Mouse (Mus musculus) heart, embryonic 14.5 days (tissue): ENCODE measurements around the gene Scgb3a1. TPM values are rescaled to one million over a fixed set of nuclear protein-coding genes. Genes with fewer than 3 reads are reported as not detected.

ENCODE experiments used
- ATAC-seq: fragments of 200-750 bp; cut with Nextera tagmentation; 2 replicates; pipeline ENCODE4 v1.8.0; 2017; ENCODE audit warnings: low read depth, moderate TSS enrichment; ENCODE audit not compliant: insufficient number of reproducible peaks, insufficient read depth, low FRiP score
- H3K27ac ChIP-seq, 2 experiments: fragments of 200-500 bp in 1 of 2; fragments of 300-500 bp in 1 of 2; sonication (generic) in 1 of 2; replicated peaks in 1 of 2; 2 replicates each; pipeline ENCODE4 v1.5.1; 2012 to 2014; ENCODE audit warnings: low read depth in 2 of 2, low read length in 2 of 2, control low read depth in 1 of 2, mild to moderate bottlenecking in 1 of 2, mixed read lengths in 1 of 2; ENCODE audit not compliant: control insufficient read depth in 1 of 2, insufficient read depth in 1 of 2
- H3K27me3 ChIP-seq: fragments of 300-500 bp; sonication (generic); 2 replicates; pipeline ENCODE4 v1.6.1; 2014; ENCODE audit warnings: mild to moderate bottlenecking, low read length, control low read depth; ENCODE audit not compliant: control insufficient read depth, insufficient read depth
- H3K36me3 ChIP-seq: fragments of 300-500 bp; sonication (generic); 2 replicates; pipeline ENCODE4 v1.6.1; 2014; ENCODE audit warnings: mild to moderate bottlenecking, control low read depth, low read length, mixed read lengths; ENCODE audit not compliant: control insufficient read depth, insufficient read depth
- H3K4me1 ChIP-seq, 2 experiments: fragments of 200-500 bp in 1 of 2; fragments of 300-500 bp in 1 of 2; sonication (generic) in 1 of 2; 2 replicates each; pipeline ENCODE4 v1.6.1; 2012 to 2014; ENCODE audit warnings: low read length in 2 of 2, control low read depth in 1 of 2, mixed read lengths in 1 of 2; ENCODE audit not compliant: control insufficient read depth in 2 of 2, insufficient read depth in 2 of 2
- H3K4me2 ChIP-seq: fragments of 300-500 bp; sonication (generic); 2 replicates; pipeline ENCODE4 v1.6.1; 2014; ENCODE audit warnings: mild to moderate bottlenecking, low read length
- H3K4me3 ChIP-seq, 2 experiments: fragments of 200-500 bp in 1 of 2; fragments of 300-500 bp in 1 of 2; sonication (generic) in 1 of 2; 2 replicates each; pipeline ENCODE4 v1.5.1; 2012 to 2014; ENCODE audit warnings: low read length in 2 of 2, mild to moderate bottlenecking in 2 of 2, control low read depth in 1 of 2, low read depth in 1 of 2, moderate library complexity in 1 of 2; ENCODE audit not compliant: control insufficient read depth in 1 of 2, insufficient read depth in 1 of 2
- H3K9ac ChIP-seq: fragments of 300-500 bp; sonication (generic); 2 replicates; pipeline ENCODE4 v1.6.1; 2014; ENCODE audit warnings: mild to moderate bottlenecking, low read length
- H3K9me3 ChIP-seq: fragments of 300-500 bp; sonication (generic); 2 replicates; pipeline ENCODE4 v1.6.1; 2016; ENCODE audit warnings: low read length, control low read depth; ENCODE audit not compliant: control insufficient read depth
- WGBS: fragments of 180-500 bp; shearing (Covaris S2); extraction: QIAGEN DNeasy Blood & Tissue Kit; methylation state at CpG from one replicate; pipeline ENCODE4 v1.1.7; 2014; 5-methylcytosine and 5-hydroxymethylcytosine counted together
- polyA plus RNA-seq: library from polyadenylated mRNA; unstranded; fragments of >200 nt; fragmentation: Nextera tagmentation; extraction: Ambion mirVana; gene quantifications from 2 replicates; pipeline ENCODE4 v1.2.1, GENCODE M21; 2014

The Scgb3a1 gene
- polyA plus RNA-seq, 1 experiment from 2014 or later, result 1.1 TPM

GRCm38 (mm10) chr11:49658791-49659469, 4.5 kb upstream of the Scgb3a1 start:
- Histone ChIP-seq H3K9me3 (no peaks in the 10 kb centered on the region), H3K4me1 (peaks cover 20 to 22% of the 10 kb centered on the region in 2 experiments), H3K4me2 (peak overlapping the region; percentile 0; the same call in 1 of the 2 replicates), H3K4me3 (no peak overlapping the region), H3K27me3 (no peaks in the 10 kb centered on the region), H3K36me3 (no peaks in the 10 kb centered on the region), H3K27ac (peak overlapping the region; percentile 66 to 91), H3K9ac (no peak overlapping the region)
- 18% methylated on average over 10 of the region's 10 CpGs for WGBS
- peak; percentile 73; the same call in 1 of the 2 replicates for ATAC-seq

DNA sequence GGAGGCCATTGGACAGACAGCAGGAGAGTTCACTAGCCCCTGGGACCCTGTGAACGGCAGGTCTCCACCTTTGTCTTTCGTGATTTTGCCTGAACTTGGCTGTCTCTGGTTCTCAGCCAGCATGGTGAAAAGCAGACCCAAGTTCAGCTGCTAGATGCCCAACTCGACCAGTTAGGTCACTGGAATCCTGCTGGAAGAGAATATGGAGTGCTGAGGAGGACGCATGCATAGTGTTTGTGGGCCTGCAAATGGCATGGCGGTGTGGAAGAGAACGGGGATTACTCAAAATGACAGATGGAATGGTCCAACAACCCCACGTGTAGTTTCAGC, 4.0 kb upstream of the Scgb3a1 start:
- no peak overlapping the region for H3K9ac ChIP-seq
- WGBS, result 65% methylated on average over 7 of the region's 7 CpGs
- peak overlapping the region; percentile 66 to 91 for H3K27ac ChIP-seq
- no peaks in the 10 kb centered on the region for H3K27me3 ChIP-seq
- H3K36me3 ChIP-seq, result no peaks in the 10 kb centered on the region
- no peak overlapping the region for H3K4me2 ChIP-seq
- peaks cover 20 to 22% of the 10 kb centered on the region in 2 experiments for H3K4me1 ChIP-seq
- H3K9me3 ChIP-seq, result no peaks in the 10 kb centered on the region
- H3K4me3 ChIP-seq, result no peak overlapping the region
- ATAC-seq, result no peak

- Histone ChIP-seq H3K9me3 (no peaks in the 10 kb centered on the region), H3K4me3 (no peak overlapping the region)
- WGBS, result 54% methylated on average over 15 of the region's 15 CpGs
Observed at GRCm38 (mm10) chr11:49662292-49662780, 1.1 kb upstream of the Scgb3a1 start.

GRCm38 (mm10) chr11:49664262-49665140, 1.1 kb downstream of the Scgb3a1 start:
- Histone ChIP-seq H3K27me3 (no peaks in the 10 kb centered on the region), H3K4me2 (no peak overlapping the region), H3K4me3 (no peak overlapping the region), H3K36me3 (peaks cover 20% of the 10 kb centered on the region), H3K27ac (no peak overlapping the region), H3K4me1 (peaks cover under 1 to 4% of the 10 kb centered on the region in 2 experiments; a peak in 1 of 4 replicates), H3K9ac (no peak overlapping the region), H3K9me3 (no peaks in the 10 kb centered on the region)
- ATAC-seq, result no peak
- 75% methylated on average over 12 of the region's 12 CpGs for WGBS

More at GRCm38 (mm10) chr11:49662292-49662780, 1.1 kb upstream of the Scgb3a1 start:
- no peak for ATAC-seq
- H3K36me3 ChIP-seq, result 0 out of 2 replicates have a peak, but pooled peaks cover 2% of the 10 kb centered on the region
- no peak overlapping the region for H3K9ac ChIP-seq
- no peak overlapping the region for H3K4me2 ChIP-seq
- H3K27me3 ChIP-seq, result no peaks in the 10 kb centered on the region
- peaks cover 20 to 26% of the 10 kb centered on the region in 2 experiments for H3K4me1 ChIP-seq
- no peak overlapping the region for H3K27ac ChIP-seq

GRCm38 (mm10) chr11:49665462-49665861, 2.1 kb downstream of the Scgb3a1 start:
- peak; percentile 35; the same call in 1 of the 2 replicates for ATAC-seq

GRCm38 (mm10) chr11:49673433-49673832, 10.0 kb downstream of the Scgb3a1 start:
- no peaks in the 10 kb centered on the region for H3K9me3 ChIP-seq
- H3K4me2 ChIP-seq, result no peak overlapping the region
- H3K36me3 ChIP-seq, result peaks cover 80% of the 10 kb centered on the region
- 81% methylated on average over 3 of the region's 3 CpGs for WGBS
- no peak overlapping the region for H3K27ac ChIP-seq
- ATAC-seq, result no peak
- H3K4me3 ChIP-seq, result no peak overlapping the region
- H3K4me1 ChIP-seq, result no peaks in the 10 kb centered on the region
- no peak overlapping the region for H3K9ac ChIP-seq
- H3K27me3 ChIP-seq, result no peaks in the 10 kb centered on the region

More at GRCm38 (mm10) chr11:49665462-49665861, 2.1 kb downstream of the Scgb3a1 start:
- Histone ChIP-seq H3K36me3 (peaks cover 29% of the 10 kb centered on the region), H3K4me2 (no peak overlapping the region), H3K27me3 (no peaks in the 10 kb centered on the region), H3K9me3 (no peaks in the 10 kb centered on the region), H3K9ac (no peak overlapping the region), H3K4me1 (0 out of 4 replicates have a peak, but pooled peaks cover 0 to 4% of the 10 kb centered on the region in 2 experiments), H3K27ac (no peak overlapping the region), H3K4me3 (no peak overlapping the region)
- 59% methylated on average over 4 of the region's 4 CpGs for WGBS

GRCm38 (mm10) chr11:49684237-49684973, 21.0 kb downstream of the Scgb3a1 start:
- H3K27ac ChIP-seq, result peak overlapping the region; percentile 87 to 90
- WGBS, result 52% methylated on average over 12 of the region's 12 CpGs
- peak overlapping the region; percentile 46 for H3K4me2 ChIP-seq
- H3K27me3 ChIP-seq, result no peaks in the 10 kb centered on the region
- 0 out of 2 replicates have a peak, but pooled peaks have one; percentile 43 for ATAC-seq
- H3K36me3 ChIP-seq, result peaks cover 94% of the 10 kb centered on the region
- no peaks in the 10 kb centered on the region for H3K9me3 ChIP-seq
- peak overlapping the region; percentile 1; the same call in 1 of the 2 replicates for H3K9ac ChIP-seq
- H3K4me1 ChIP-seq, result peaks cover 2 to 8% of the 10 kb centered on the region in 2 experiments
- no peak overlapping the region for H3K4me3 ChIP-seq
